Mouse (Mus musculus) embryo, embryonic 9.5 days (tissue): ENCODE measurements at regions not wholly inside any gene's neighbourhood (a gene's known extent, or its start where the extent isn't known, plus 50 kb on each side); places are given as distances from the start of the nearest gene placed in this dataset.

Experiments used
- DNase-seq: peaks from one replicate; pipeline ENCODE4 v3.0.0-alpha.2; 2017; ENCODE audit errors: extremely low spot score

DNA sequence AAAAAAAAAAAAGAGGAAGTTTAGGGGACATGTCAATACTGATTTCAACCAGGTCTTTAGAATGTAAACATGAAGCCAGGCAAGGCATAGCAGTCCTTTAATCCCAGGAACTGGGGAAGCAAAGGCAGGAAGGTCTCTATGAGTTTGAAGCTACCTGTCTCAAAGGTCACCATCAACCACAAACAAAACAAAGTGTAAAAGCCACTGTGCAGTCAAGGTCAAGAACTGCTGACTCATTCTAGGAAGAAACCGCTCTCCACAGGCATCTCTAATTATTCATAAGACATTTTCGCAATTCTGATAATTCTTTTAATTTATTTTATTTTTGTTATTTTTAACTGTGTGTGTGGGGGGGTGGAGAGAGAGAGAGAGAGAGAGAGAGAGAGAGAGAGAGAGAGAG, 364.0 kb downstream of the Cntnap4 start:
- DNase-seq: no peak

DNA sequence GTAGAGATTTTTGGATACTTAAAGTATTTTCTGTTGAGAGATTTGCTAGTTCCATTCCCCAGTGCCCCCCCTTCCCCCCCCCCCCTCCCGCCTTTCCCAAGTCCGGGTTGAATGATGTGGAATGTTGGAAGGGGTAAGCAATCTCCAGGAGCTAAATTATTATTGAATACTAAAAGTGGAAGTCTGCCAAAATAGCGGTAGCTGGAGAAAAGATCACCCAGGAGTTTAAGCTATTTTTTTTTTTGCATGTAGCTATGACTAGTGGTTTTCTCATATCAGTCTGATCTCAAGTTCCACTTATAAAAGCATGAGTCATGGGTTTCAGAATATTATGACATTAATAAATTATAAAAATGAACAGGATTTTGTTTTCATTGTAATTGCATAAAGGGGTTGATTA, 365.6 kb downstream of the Cntnap4 start:
- DNase-seq: no peak

- DNase-seq: no peak
These were observed 366.3 kb downstream of the Cntnap4 start for GRCm38 (mm10) chr8:112935897-112936719.

DNA sequence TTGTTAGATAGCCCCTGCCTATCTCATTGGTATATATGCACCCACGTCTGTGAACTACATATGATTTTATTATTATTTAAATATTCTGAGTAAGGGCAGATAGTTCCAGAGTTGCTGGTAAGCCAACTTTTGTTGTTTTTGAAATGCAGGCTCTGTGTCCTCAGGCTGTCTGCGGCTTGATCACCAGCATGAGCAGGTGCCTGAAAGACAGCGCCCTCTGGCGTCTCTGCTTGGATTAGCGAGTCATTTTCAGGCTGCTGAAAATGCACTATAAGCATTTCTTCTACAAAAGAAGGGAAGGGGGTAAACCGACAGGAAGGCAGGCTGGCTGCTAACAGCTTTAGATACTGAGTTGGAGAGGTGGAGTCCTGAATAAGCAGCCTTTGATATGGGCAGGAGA, 402.6 kb downstream of the Cntnap4 start:
- peak; percentile 57 for DNase-seq

- DNase-seq: no peak
These were observed 405.9 kb downstream of the Cntnap4 start for GRCm38 (mm10) chr8:112975734-112976133.

GRCm38 (mm10) chr8:112976312-112976711, 406.5 kb downstream of the Cntnap4 start:
- no peak for DNase-seq

GRCm38 (mm10) chr8:112993781-112994180, 423.9 kb downstream of the Cntnap4 start:
- no peak for DNase-seq

- no peak for DNase-seq
These were observed 437.5 kb downstream of the Cntnap4 start for GRCm38 (mm10) chr8:113007356-113007755.

GRCm38 (mm10) chr8:113028880-113029279, 459.0 kb downstream of the Cntnap4 start:
- DNase-seq: no peak

DNA sequence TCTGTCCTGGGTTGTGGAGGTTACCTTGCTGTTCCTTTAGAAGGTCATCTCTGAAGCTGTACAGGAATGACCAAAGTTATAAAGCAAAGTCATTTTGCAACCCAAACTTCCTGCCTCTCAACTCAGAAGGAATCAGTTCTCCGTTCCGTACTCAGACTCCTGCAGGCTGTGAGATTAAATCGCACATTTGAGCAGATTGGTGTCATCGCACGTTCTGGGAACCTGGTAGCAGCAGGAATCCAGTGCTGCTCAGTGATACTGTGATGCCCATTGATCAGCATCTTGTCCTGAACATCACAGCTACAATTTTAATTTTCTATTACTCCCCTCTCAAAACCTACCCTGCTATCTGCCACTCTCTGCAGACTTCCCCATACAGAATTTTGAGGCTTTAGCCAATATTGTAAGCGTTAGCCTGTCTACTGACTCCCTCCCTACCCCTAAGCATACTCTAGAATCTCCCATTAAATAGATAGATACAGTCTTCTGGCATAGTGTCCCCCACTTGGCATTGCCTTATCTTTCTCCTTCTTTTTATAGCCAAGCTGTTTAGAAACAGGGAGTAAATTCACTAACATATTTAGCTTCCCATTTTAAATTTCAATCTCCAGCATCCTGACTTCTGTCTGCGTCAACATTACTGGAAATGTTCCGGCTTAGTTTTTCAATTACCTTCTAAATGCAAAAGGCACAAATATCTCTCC, 482.1 kb downstream of the Cntnap4 start:
- no peak for DNase-seq

- no peak for DNase-seq
These were observed 495.7 kb downstream of the Cntnap4 start for GRCm38 (mm10) chr8:113065246-113066169.

- DNase-seq: no peak
These were observed 496.4 kb downstream of the Cntnap4 start for GRCm38 (mm10) chr8:113066170-113066708.

GRCm38 (mm10) chr8:113083976-113084375, 514.1 kb downstream of the Cntnap4 start:
- no peak for DNase-seq

- DNase-seq: no peak
These were observed 517.7 kb downstream of the Cntnap4 start for GRCm38 (mm10) chr8:113087586-113087985.

GRCm38 (mm10) chr8:113111665-113112064, 523.7 kb upstream of the Mon1b start:
- DNase-seq: peak; percentile 4

DNA sequence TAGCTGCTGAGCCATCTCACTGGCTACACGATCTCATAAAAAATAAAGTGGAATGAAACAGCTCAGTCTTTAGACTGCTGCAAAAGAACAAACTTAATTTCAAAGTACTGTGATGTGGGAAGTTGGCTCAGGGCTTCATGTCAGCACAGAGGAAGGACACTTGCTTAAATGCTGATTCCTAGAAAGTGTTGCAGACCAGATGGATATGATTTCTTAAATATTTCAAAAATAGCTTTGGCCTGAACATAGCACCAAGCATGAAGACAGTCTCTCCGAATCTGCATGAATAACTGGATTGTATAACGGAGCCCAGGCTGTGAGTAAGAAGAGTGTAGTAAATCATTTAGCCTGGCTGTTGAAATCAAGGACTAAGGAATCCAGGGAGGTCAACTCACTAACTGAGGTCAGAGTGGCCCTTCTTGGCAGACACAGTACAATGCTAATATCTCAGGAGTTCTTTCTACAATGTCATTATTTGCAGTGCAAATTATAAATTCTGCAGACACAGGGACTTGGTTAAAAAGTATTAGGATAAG, 521.2 kb upstream of the Mon1b start:
- no peak for DNase-seq

DNA sequence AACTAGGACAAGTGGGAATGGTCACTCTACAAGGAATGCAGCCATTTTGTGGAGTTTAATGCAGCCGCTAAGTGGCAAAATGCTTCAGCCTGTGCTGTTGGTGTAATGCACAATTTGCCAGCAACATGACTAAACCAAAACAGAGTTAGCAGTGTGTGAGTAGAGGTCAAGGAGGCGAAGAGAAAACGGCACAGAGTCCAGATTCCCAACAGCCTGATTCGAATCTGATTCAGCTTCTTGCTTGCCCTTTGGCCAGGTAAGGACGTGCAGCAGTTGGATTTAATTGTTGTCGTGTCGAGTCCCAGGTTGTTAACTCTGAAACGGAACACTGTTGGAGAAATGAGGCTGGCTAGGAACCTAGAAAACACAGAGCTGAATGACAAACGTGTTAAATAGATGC, 518.1 kb upstream of the Mon1b start:
- no peak for DNase-seq

DNA sequence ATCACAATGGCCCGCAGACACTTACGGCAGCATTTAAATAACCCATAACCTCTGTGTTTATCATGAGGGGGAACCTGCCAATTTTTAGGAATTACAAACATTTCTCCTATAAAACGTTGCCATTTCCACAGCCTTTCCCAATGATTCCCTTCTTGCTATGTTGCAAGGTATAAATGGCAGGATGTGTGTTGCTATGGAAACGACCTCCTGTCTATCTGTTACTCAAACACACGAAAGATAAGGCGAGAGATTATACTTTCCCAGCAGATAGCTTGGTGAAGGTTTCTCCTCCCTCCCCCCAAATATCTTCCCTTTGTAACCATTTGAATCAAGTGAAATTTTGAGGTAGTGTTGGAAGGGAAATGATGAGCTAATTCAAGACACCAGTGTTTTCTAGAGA, 509.8 kb upstream of the Mon1b start:
- DNase-seq: no peak

GRCm38 (mm10) chr8:113137361-113137760, 498.0 kb upstream of the Mon1b start:
- no peak for DNase-seq

DNA sequence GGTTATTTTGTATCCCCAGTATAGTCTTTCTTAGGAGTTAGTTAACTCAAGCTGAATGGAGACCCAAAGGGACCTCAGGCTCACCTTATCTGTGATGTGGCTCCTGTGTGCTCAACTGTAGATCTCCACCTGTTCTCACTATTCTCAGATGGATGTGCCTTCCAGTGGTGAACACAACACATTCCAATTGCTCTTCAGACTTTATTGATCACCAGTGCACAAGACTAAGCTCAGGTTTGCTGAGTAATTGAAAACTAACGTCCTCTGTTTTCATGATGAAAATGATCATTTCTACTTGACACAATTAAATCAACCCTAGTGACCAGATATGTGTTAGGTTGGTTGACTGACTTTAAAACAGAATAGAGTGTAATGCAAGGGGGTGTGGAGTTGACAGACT, 495.4 kb upstream of the Mon1b start:
- no peak for DNase-seq

GRCm38 (mm10) chr8:113141131-113141530, 494.3 kb upstream of the Mon1b start:
- DNase-seq: no peak

- no peak for DNase-seq
These were observed 458.8 kb upstream of the Mon1b start for GRCm38 (mm10) chr8:113176591-113176990.
